Mouse (Mus musculus) adrenal gland, postnatal 4 days (tissue): ENCODE measurements around the gene Mylk. TPM values are rescaled to one million over a fixed set of nuclear protein-coding genes. Genes with fewer than 3 reads are reported as not detected.
"Not testable (repeated sequence)": the region's sequence is repeated elsewhere in the genome, so short reads cannot be mapped to it uniquely, and the experiment has no call there.

Experiments
- DNase-seq, 2 experiments: peaks; one replicate each; pipeline ENCODE4 v3.0.0; 2021 to 2022; ENCODE audit warnings: low spot score in 2 of 2, mixed read lengths in 2 of 2
- long read RNA-seq, 2 experiments: library from polyadenylated mRNA; stranded (forward); transcript quantifications; one replicate each; pipeline ENCODE4 v2.0.0; 2021
- total RNA-seq, 2 experiments: library from RNA; stranded (reverse); gene quantifications; 2 replicates each; pipeline ENCODE4 v1.2.3; 2021

Mylk gene
- 10 to 100 TPM; 50.8 to 66.3 TPM for total RNA-seq
- long read RNA-seq, experiment 1, partial matches to known transcripts = 1 of 12 reads
- long read RNA-seq, experiment 1, other reads (novel, unspliced or antisense) = 10 of 12 reads
- long read RNA-seq, experiment 2, partial matches to known transcripts = 21 of 42 reads
- long read RNA-seq, experiment 2, other reads (novel, unspliced or antisense) = 19 of 42 reads

GRCm38 (mm10) chr16:34745065-34745585, at the start of gene Mylk:
Gene Mylk (plus strand): TSS chr16:34745210.
- DNase-seq = peak; percentile 63 to 76

DNA sequence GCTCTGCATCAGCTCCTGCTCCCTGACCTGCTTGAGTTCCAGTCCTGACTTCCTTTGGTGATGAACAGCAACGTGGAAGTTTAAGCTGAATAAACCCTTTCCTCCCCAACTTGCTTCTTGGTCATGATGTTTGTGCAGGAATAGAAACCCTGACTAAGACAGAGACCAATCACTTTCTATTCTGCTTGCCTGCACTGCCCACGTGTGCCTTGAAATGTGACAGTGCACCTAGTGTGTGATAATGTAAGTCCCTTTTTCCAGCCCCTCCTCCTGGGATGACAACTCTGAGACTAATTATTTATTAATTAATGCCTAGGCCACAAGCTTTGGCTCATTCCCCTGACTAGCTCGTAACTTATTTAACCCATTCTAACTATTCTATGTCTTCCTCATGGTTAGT, 46.3 kb upstream of the Mylk start:
- not testable (repeated sequence) for DNase-seq

DNA sequence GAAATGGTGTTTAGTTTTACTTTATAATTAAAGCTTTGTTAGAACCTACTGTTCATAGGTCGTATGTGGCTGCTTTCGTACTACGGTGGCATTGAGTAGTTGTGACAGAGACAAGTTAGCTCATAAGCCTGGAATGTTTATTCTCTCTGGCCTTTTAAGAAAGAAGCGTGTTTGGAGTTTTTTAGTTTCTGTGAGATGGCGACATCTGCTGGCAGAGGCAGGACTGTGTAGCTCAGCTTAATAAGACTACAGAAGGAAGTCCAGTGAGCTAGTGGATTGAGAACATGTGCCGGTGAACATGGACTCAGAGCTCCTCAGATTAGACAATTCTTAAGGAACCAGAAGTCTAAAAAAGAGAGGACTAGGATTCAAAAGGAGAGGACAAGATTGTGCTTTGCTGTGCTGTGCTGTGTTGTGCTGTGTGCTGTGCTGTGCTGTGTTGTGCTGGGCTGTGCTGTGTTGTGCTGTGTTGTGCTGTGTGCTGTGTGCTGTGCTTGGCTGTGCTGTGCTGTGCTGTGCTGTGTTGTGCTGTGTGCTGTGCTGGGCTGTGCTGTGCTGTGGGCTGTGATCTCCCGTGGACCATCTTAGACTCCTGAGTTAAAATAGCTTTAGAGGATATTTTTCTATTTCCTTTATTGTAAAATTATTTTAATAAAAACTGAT, 44.7 kb upstream of the Mylk start:
- peak; percentile 22 to 54 for DNase-seq

GRCm38 (mm10) chr16:34700828-34701216, 44.2 kb upstream of the Mylk start:
- DNase-seq = no peak

DNA sequence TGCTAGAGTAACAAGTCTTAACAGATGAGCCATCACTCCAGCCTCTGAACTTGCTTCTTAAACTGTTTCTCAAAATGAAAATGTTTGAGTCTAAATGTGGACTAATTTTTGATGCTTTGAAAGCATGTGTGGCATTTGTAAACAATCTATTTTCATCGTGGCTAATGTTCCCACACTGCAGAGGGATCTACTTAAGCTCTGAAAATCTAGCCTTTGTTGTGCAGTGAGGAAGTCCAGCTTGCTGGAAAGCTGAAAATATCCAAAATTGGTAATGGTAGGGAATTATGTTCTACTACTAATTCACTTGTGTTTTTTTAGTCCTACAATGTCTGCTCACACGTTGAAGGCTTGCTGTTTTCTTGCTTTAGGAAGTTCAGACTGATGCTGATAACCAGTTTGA, 39.0 kb upstream of the Mylk start:
- DNase-seq = no peak

DNA sequence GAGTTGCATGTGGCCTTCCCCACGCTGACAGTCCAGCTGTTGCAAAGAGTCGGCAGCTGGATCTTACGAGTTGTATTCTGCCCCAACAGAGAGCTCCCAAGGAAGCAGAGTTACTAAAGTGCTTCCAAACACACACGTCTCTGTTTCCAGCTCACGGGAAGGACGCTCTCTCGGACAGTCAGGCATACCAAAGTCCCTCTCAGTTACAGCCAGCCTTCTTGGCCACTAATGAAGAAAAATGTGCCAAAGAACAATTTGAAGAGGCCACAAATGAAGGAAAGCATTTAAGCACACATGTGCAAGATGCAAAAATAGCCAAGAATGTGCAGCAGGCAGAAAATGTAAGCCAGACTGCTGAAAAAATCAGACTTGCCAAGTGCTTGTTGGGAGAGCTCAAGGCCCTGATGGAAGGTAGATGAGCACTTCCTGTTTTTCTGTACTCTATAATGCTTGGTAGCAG, 38.5 kb upstream of the Mylk start:
- DNase-seq = no peak

DNA sequence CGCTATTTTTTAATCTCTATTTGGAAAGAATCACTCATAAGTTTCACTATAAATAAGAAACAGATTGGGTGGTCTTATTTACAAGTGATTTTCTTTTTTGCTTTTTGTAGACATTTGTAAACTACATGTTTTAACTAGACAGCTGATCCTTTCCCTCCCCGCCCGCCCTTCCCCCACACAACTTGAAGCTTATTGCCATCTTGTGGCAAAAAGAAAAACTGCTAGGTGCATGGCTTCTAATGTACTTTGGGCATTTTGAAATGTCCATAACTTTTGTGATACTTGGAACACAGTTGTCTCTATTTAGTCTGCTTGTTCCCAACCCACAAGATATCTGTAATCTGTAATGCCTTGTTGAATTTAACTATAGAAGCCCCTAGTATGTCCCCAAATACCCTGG, 33.5 kb upstream of the Mylk start:
- DNase-seq = no peak

DNA sequence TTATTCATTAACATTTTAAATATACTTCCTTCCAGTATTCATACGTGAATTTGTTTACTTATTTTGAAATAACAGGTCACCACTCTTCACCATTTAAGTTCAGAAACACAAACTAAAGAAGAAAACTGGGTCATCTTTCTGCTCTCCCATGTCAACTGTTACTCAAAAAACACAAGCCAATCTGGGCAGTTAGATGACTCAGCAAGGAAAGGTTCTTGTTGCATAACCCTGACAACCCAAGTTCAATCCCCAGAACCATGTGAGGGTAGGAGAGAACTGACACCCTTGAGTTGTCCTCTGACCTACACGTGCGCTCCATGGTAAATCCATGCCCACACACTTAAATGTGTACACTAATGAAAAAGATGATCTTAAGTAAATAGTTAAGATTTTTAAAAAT, 19.9 kb upstream of the Mylk start:
- DNase-seq = no peak

GRCm38 (mm10) chr16:34728610-34729009, 16.4 kb upstream of the Mylk start:
- DNase-seq = not testable (repeated sequence)

DNA sequence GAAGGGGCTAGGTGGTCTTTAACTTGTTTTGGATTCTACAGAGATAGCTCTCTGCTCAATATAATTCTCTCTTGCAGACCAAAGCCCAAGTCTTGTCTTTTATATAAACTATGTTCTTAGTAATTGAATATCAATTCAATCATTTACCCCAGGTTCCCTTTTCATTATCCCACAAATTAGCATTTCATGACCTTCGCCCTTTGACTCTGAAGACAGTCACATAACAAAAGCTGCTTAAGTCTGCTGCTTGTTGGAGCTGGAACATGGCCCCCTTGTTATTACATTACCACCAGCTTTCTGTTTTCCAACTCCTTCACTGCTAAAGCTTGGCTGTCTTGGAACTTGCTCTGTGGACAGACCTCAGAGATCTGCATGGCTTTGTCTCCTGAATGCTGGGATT, 15.6 kb upstream of the Mylk start:
- DNase-seq = no peak

GRCm38 (mm10) chr16:34738656-34739233, 6.3 kb upstream of the Mylk start:
- DNase-seq = no peak

DNA sequence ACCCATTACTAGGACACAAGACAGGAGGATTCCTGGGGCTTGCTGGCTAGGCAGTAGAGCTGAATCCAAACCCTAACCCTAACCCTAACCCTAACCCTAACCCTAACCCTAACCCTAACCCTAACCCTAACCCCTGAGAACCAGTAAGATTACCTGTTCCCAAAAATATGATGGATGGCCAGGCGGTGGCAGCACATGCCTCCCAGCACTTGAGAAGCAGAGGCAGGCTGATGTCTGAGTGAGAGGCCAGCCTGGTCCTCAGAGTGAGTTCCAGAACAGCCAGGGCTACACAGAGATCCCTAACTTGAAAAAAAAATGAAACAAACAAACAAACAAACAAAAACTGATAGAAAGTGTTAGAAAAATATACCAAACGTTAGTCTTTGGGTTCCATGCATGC, 2.1 kb upstream of the Mylk start:
- DNase-seq = no peak

GRCm38 (mm10) chr16:34748081-34748720, 3.2 kb downstream of the Mylk start:
- no peak for DNase-seq

- no peak for DNase-seq
Measured at GRCm38 (mm10) chr16:34749536-34749935, 4.5 kb downstream of the Mylk start.

DNA sequence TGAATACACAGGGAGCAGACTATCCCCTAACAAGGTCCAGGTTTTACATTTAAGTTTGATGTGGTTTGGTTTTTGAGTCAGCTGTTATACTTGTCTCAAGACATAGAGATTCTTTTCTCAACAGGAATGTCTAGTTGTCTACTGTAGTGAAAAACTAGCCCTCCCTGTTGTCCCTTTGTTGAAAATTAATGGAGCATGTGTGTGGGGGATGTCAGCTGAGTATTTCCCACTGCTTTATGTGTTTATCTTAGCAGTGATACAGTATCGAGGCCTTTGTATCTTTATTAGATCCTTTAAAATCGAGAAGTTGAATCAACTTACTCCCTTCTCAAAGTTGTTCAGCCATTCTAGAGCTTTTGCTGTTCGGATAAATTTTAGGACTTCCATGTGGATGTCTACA, 7.0 kb downstream of the Mylk start:
- no peak for DNase-seq

GRCm38 (mm10) chr16:34752977-34753376, 8.0 kb downstream of the Mylk start:
- no peak for DNase-seq

DNA sequence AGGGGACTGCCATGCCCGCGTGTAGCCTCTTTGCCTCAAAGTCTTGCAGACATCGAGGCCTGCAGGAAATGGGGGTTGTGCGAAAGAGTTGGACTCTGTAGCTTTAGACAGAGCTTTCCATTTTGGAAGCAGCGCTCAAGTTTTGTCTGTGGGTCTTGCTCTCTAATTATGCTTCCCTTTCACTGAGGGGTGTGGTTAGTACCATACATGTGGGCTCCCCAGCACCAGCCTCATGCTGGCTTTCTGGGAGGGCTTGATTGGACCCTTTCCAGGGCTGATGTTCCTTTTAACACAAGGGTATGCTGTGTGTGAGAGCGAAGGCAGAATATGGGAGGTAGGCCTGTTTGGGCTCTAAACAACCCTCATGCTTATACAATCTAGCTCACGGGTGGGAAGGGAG, 12.0 kb downstream of the Mylk start:
- DNase-seq = no peak

DNA sequence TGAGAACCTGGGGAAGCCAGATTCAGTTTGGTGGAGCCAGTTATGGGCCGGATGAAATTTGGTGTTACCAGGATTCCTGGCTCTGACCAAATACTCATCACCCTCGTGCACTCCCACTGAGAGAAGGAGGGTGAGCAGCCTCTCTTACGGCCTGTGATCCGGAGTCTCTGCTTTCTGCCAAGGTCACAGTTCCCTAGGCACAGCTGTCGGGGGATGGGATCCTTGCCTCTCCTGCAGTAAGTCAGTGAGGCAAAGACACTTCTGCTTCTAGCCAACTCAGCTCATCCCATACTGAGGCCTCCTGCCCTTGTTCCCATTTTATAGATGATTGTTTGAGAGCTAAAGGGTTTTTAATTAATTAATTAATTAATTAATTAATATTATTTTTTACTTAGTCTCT, 13.2 kb downstream of the Mylk start:
- no peak for DNase-seq

DNA sequence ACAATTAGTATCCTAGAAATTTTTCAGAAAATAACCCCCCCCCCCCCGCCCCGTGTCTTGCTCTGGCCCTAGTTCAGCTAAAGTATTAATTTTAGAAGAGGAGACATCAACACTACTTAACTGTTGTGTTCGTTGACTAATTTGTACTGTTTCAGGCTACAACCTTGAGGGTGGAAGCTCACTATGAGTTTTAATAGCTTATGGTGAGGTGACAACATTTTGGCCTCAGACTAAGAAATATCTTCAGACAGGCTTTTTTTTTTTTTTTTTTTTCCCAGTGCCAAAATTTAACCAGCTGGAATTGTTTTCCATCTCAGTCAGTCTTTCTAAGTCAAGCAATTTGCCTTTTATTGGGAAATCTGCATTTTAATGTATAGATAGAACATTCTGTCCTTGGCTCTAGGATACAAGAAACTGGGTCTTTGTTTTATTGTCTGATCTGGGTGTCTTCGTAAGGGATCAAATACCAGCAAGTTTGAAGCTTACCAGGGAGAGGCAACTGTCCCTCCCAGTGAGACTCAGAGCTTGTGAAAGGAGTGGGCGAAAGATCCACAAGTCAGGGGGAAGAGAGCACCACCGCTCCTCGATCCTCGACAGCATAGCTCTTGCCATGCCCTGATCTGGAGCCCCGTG, 19.1 kb downstream of the Mylk start:
- DNase-seq = no peak

- no peak for DNase-seq
Measured at GRCm38 (mm10) chr16:34765666-34766065, 20.7 kb downstream of the Mylk start.

GRCm38 (mm10) chr16:34766193-34766592, 21.2 kb downstream of the Mylk start:
- DNase-seq = no peak

GRCm38 (mm10) chr16:34767443-34767842, 22.4 kb downstream of the Mylk start:
- no peak for DNase-seq
